Mouse (Mus musculus) frontal cortex, postnatal 36 days (tissue): Measurements from ENCODE around the gene Tmem248.

Source experiments
- DNase-seq, 2 experiments: peaks; one replicate each; pipeline ENCODE4 v3.0.0; 2022; ENCODE audit warnings: low spot score in 2 of 2

Tmem248 gene

GRCm38 (mm10) chr5:130200233-130201029 lies 16.4 kb upstream of the Tmem248 start:
- no peak for DNase-seq

- DNase-seq, result no peak
These were observed 12.9 kb upstream of the Tmem248 start for GRCm38 (mm10) chr5:130203948-130204347.

DNA sequence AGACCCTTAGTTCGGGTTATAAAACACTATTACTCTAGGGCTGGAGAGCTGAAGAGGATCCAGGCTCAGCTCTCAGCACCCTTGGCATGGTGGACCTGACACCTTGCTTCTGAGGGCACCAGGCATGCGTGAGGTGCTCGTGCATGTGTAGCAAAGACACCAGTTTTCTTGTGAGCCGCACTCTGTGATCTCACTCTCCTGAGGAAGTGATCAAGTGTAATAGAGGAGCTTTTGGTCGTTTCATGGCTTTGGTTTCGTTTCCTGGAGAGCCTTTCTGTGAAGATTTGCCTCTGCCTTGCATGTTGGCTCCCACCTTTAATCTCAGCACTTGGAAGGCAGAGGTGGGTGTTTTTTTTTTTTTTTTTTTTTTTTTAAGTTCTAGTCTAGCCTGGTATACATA lies 12.3 kb upstream of the Tmem248 start:
- no peak for DNase-seq

DNA sequence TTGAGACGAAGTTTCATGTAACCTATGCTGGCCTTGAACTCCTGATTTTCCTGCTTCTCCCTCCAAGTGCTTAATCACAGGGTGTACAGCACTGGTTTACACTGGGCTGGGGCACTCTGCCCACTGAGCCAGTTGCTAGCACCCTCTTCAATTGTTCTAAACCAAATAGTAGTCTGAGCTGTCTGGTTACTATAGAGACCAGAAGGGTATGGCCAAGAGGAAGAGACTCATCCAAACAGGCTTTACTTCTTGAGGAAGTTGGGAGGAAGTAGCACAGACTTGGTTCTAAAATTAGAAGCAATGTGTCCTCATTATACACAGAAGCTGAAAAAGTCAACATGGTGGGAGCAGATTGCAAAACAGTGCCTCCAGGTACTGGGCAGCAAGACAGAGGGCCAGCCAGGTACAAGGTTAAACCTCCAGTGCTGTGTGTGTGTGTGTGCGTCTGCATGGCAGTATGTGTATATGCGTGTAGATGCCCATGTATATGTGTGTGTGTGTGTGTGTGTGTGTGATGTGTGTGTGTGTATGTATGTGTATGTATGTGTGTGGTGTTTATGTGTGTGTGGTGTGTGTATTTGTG lies 11.3 kb upstream of the Tmem248 start:
- no peak for DNase-seq

GRCm38 (mm10) chr5:130207299-130207698 lies 9.6 kb upstream of the Tmem248 start:
- no peak for DNase-seq

- no peak for DNase-seq
These were observed 3.9 kb upstream of the Tmem248 start for GRCm38 (mm10) chr5:130212956-130213355.

GRCm38 (mm10) chr5:130217406-130217805 lies 525 bp downstream of the Tmem248 start:
- DNase-seq, result no peak

DNA sequence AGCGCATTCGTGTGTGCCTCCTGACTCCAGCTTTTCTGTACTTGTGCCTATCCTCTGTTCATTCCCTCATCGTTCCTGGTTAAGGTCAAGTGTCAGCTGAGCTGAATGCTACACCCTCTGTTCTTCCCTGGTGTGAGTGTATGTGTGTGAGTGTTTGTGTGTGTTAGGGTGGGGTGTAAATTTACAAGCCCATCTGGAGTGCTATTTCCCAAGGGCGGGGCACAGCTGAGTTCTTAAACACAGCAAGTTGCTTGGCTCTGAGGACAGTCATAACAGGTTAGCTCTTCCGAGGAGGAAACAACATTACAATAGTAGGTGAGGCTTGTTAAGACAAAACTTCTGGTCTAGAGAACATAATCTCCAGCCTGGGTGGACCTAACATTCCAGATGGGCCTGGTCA lies 1.5 kb downstream of the Tmem248 start:
- no peak for DNase-seq

GRCm38 (mm10) chr5:130221316-130221715 lies 4.4 kb downstream of the Tmem248 start:
- no peak for DNase-seq

DNA sequence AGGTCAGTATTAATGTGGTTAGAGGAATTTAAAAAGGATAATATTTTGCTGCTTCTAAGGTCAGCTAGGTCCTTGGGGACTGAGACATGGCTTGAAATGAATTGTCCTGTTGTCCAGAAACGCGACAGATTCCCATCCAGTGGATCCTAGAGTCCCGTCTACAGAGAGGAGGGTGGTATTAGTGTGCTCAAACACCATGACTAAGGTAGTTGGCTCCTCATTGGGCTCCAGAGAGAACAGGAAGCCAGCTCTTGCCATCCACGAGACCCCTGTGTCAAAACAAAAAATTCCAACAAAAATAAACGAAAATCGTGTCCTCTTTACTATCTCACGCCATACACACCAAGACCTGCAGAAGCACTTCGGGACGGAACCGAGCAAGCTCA lies 4.9 kb downstream of the Tmem248 start:
- no peak for DNase-seq

DNA sequence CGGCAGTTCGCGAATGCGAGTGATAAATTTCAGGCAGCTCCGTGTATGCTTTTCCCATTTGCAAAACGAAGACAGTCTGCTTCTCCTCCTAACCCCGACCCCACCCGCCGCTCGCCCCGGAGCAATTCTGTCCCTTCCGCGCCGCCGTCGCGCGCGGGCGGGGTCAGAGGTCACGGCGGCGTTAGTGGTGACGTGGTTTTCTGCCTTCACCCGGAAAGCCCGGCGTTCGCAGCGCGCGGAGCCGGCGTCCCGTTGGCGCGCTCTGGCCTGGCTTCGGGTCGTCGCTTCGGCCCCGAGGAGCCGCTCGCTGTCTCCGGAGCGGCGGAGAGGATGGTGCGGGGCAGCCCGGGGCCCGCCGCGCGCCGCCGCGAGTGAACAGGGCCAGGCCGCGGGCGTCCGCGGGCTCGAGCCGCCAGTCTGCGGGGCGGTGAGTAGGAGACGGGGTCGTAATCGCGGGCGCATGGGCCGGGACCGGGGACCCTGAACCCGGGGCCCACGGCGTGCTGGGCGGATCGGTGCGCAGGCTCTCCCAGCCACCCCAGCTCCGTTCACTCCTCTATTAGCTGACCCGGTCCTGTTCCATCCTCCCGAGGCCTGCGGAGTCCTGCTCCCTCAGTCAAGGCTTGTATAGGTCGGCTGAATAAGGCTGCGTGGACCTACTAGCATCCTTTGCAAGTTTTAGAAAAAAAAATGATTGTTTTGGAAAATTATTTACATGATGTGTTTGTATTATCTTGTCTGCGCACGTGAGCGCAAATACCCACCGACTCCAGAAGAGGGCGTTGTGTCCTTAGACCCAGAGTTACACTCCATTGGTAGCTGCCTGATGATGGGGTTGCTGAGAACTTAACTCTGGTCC lies 5.5 kb downstream of the Tmem248 start:
- DNase-seq, result peak; percentile 95 to 96

- no peak for DNase-seq
These were observed 9.9 kb downstream of the Tmem248 start for GRCm38 (mm10) chr5:130226790-130227189.

- DNase-seq, result no peak
These were observed 11.2 kb downstream of the Tmem248 start for GRCm38 (mm10) chr5:130228120-130228519.

- no peak for DNase-seq
These were observed 19.4 kb downstream of the Tmem248 start for GRCm38 (mm10) chr5:130236302-130236701.

GRCm38 (mm10) chr5:130239236-130239635 lies 22.4 kb downstream of the Tmem248 start:
- no peak for DNase-seq

DNA sequence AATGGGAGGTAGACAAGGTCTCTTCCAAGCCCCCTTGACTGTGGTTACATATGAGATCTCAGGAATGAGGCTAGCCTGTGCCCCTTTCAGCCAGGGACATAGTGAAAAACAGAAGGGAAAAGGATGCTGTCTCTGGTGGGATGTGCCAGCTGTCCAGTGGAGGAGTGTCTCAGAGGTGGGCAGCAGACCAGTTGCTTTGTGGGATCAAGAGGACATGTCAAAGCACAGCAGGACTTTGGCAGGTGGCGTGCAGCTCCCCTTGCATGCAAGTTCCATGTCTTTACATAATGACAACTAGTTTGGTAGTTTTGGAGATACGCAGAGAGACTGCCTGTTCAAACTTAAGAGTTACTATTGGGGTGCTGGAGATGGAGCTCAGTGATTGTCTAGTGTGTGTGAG lies 23.0 kb downstream of the Tmem248 start:
- DNase-seq, result no peak

DNA sequence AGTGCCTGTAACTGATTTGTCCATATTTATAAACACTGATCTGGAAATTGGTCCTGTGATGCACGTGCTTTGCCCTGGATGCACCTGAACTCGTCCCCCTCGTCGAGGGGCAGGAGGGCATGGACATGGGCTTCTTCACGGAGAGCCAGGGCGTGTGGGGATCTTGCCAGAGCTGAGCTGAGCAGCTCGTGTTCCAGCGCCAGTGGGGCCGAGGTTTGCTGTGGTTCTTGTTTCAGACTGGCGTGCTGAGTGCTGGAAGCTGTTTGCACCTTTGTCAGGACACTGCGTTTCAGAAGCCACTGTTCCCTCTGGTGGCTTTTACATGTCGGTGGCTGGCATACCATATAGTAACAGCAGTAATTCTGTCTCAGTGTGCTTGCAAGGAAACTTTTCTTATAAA lies 24.5 kb downstream of the Tmem248 start:
- no peak for DNase-seq

- no peak for DNase-seq
These were observed 30.9 kb downstream of the Tmem248 start for GRCm38 (mm10) chr5:130247823-130248222.

GRCm38 (mm10) chr5:130254164-130255016 lies 37.5 kb downstream of the Tmem248 start:
- peak in 1 of 2 experiments; percentile 31 for DNase-seq

GRCm38 (mm10) chr5:130255017-130255720 lies 38.3 kb downstream of the Tmem248 start, which contains the start of the genes Sbds and Tyw1:
Gene Sbds, minus strand, starts transcription at chr5:130255530.
Gene Tyw1, plus strand, starts transcription at chr5:130255619.
- peak; percentile 98 to 99 for DNase-seq
